Mouse (Mus musculus): ENCODE measurements at regions not wholly inside any gene's neighbourhood (a gene's known extent, or its start where the extent isn't known, plus 50 kb on each side); places are given as distances from the start of the nearest gene placed in this dataset.
"Not testable (repeated sequence)": the region's sequence is repeated elsewhere in the genome, so short reads cannot be mapped to it uniquely, and the experiment has no call there.

DNA sequence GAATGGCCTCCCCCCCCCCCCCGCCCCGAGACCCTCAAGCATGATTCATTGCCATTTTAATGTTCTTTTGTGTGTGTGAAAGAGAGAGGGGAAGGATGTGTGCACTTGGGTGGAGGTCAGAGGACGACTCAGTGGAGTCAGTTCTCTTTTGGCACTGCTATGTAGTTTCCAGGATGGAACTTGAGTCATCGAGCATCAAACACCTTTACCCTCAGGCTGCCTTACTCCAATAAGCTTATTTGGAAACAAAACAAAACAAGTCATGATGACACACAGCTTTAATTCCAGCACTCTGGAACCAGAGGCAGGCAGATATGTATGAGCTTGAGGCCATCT lies 134.7 kb upstream of the Trim24 start:
- H3K4me2 ChIP-seq (replicated peaks) = no peak overlapping the region
- no peak overlapping the region for H3K27ac ChIP-seq
- ATAC-seq = no peak
- H3K9me3 ChIP-seq = no peaks in the 10 kb centered on the region
- no peaks in the 10 kb centered on the region for H3K4me1 ChIP-seq (replicated peaks)
- no peak overlapping the region for H3K9ac ChIP-seq
- WGBS = 70% methylated on average over 4 of the region's 4 CpGs
- H3K4me3 ChIP-seq (replicated peaks) = no peak overlapping the region
- H3K36me3 ChIP-seq = no peaks in the 10 kb centered on the region
- H3K27me3 ChIP-seq (replicated peaks) = no peaks in the 10 kb centered on the region

DNA sequence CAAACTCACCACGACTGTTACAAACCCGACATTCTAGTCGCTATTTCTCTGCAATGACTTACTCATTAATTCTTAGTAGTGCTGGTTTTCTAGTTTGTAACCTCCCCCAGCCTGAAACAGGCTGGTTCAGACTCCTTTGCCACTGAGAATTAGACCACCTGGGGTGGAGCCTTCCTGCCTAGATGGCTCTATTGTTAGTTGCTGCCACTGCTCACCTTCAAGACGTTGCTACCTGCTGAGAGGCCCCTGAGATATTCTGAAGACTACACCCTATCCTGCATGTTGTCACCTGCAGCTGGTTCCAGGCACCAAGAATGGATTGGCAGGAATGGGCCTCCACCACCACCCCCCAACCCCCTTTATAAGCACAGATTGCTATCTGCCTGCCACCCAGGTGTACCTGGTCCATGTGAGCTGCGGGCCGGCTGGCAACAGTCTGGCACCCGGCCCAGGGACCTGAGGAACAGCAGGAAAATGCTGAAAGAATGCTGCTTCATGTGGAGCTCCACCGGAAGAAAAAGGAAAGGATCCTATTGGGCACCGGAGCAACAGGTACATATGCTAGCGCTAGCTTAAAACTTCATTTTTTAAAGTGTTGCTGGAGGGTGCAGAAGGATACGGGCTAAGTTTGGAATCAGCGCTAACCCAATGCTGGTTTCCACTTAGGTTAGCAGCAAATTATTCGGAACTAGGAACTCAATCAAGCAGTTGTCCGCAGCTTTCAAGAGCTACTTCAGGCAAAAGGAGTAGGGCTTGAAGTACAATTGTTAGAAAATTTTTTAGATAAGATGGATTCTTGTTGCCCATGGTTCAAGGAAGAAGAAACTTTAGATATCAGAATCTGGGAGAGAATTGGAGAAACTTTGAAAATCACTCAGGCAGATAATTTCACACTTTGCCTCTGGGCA lies 129.4 kb upstream of the Trim24 start:
- H3K9ac ChIP-seq = no peak overlapping the region
- H3K4me3 ChIP-seq (replicated peaks) = no peak overlapping the region
- H3K36me3 ChIP-seq = no peaks in the 10 kb centered on the region
- WGBS = 88% methylated on average over 14 of the region's 14 CpGs
- ATAC-seq = no peak
- no peaks in the 10 kb centered on the region for H3K27me3 ChIP-seq (replicated peaks)
- H3K9me3 ChIP-seq = no peaks in the 10 kb centered on the region
- no peak overlapping the region for H3K27ac ChIP-seq
- H3K4me2 ChIP-seq (replicated peaks) = no peak overlapping the region
- no peaks in the 10 kb centered on the region for H3K4me1 ChIP-seq (replicated peaks)

GRCm38 (mm10) chr6:37741916-37742315 lies 128.7 kb upstream of the Trim24 start:
- 80% methylated on average over 7 of the region's 7 CpGs for whole genome bisulfite sequencing
- not testable (repeated sequence) for H3K4me2 ChIP-seq (replicated peaks); H3K4me1 ChIP-seq (replicated peaks); H3K4me3 ChIP-seq (replicated peaks); H3K36me3 ChIP-seq; H3K27ac ChIP-seq; H3K9ac ChIP-seq; ATAC-seq; H3K9me3 ChIP-seq; H3K27me3 ChIP-seq (replicated peaks)

DNA sequence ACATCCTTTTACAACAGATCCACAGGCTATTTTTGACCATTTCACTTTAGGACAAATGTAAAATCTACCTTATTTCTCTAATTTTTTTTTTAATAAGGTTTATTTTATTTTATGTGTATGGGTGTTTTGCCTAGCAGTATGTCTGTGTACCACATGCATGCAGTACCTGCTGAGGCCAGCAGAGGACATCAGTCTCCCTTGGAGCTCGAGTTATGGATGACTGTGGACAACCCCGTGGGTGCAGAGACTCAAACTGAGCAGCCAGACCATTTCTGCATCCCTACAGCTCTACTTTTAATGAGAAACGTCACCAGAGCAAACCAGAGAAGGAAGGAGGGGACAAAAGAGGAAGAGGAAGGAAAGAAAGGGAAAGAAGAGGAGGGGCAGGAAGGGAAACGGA lies 125.9 kb upstream of the Trim24 start:
- H3K4me1 ChIP-seq (replicated peaks) = no peaks in the 10 kb centered on the region
- ATAC-seq = no peak
- 62% methylated on average over 4 of the region's 4 CpGs for WGBS
- 0 out of 2 replicates have a peak overlapping the region, but pooled peaks have one; percentile 11 for H3K27ac ChIP-seq
- no peak overlapping the region for H3K9ac ChIP-seq
- no peaks in the 10 kb centered on the region for H3K9me3 ChIP-seq
- no peaks in the 10 kb centered on the region for H3K36me3 ChIP-seq
- no peaks in the 10 kb centered on the region for H3K27me3 ChIP-seq (replicated peaks)
- H3K4me2 ChIP-seq (replicated peaks) = no peak overlapping the region
- no peak overlapping the region for H3K4me3 ChIP-seq (replicated peaks)

GRCm38 (mm10) chr6:37745393-37746100 lies 125.1 kb upstream of the Trim24 start:
- 44% methylated on average over 11 of the region's 11 CpGs for WGBS

GRCm38 (mm10) chr6:37747793-37748192 lies 122.8 kb upstream of the Trim24 start:
- not testable (repeated sequence) for H3K4me3 ChIP-seq (replicated peaks); ATAC-seq; H3K27ac ChIP-seq; H3K9me3 ChIP-seq; H3K4me1 ChIP-seq (replicated peaks); H3K27me3 ChIP-seq (replicated peaks); H3K36me3 ChIP-seq; H3K4me2 ChIP-seq (replicated peaks); H3K9ac ChIP-seq
- 59% methylated on average over 4 of the region's 4 CpGs for WGBS

More at GRCm38 (mm10) chr6:37745393-37746100, 125.1 kb upstream of the Trim24 start:
- peak; percentile 77; the same call in 1 of the 2 replicates for ATAC-seq
- Histone ChIP-seq H3K27me3 (replicated peaks) (no peaks in the 10 kb centered on the region), H3K4me3 (replicated peaks) (no peak overlapping the region), H3K36me3 (no peaks in the 10 kb centered on the region), H3K9ac (no peak overlapping the region), H3K4me1 (replicated peaks) (no peaks in the 10 kb centered on the region), H3K9me3 (no peaks in the 10 kb centered on the region), H3K4me2 (replicated peaks) (no peak overlapping the region), H3K27ac (peak overlapping the region; percentile 65)

GRCm38 (mm10) chr6:37748296-37748980 lies 122.2 kb upstream of the Trim24 start:
- Histone ChIP-seq H3K27me3 (replicated peaks) (no peaks in the 10 kb centered on the region), H3K27ac (no peak overlapping the region), H3K9ac (no peak overlapping the region), H3K36me3 (no peaks in the 10 kb centered on the region), H3K4me2 (replicated peaks) (no peak overlapping the region), H3K4me3 (replicated peaks) (no peak overlapping the region), H3K9me3 (no peaks in the 10 kb centered on the region), H3K4me1 (replicated peaks) (no peaks in the 10 kb centered on the region)
- ATAC-seq = peak; percentile 77
- whole genome bisulfite sequencing = 74% methylated on average over 8 of the region's 8 CpGs

GRCm38 (mm10) chr6:37749016-37749415 lies 121.6 kb upstream of the Trim24 start:
- ATAC-seq = no peak

DNA sequence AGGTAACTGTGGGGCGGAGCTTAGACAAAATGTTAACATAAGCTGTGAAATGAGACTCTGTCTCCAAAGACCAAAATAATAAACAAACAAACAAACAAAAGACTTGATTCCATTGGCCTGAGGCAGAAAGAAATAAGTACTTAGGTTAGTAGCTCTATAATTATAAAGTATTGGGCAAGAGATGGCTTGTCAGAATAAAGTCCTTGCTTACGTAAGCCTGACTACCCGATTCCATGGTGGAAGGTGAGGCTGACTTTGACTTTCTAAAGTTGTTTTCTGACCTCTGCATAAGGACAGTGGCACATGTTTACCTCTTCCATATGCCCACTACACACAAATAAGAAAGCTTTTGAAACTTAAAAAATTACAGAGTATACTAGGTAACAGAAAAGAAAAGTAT lies 120.3 kb upstream of the Trim24 start:
- Histone ChIP-seq H3K27me3 (replicated peaks) (no peaks in the 10 kb centered on the region), H3K9ac (no peak overlapping the region), H3K27ac (no peak overlapping the region), H3K9me3 (no peaks in the 10 kb centered on the region), H3K4me1 (replicated peaks) (no peaks in the 10 kb centered on the region), H3K4me2 (replicated peaks) (no peak overlapping the region), H3K36me3 (no peaks in the 10 kb centered on the region), H3K4me3 (replicated peaks) (no peak overlapping the region)
- no peak for ATAC-seq
- WGBS = 91% methylated on average over 3 of the region's 3 CpGs

More at GRCm38 (mm10) chr6:37749016-37749415, 121.6 kb upstream of the Trim24 start:
- Histone ChIP-seq H3K4me3 (replicated peaks) (no peak overlapping the region), H3K36me3 (no peaks in the 10 kb centered on the region), H3K9me3 (no peaks in the 10 kb centered on the region), H3K27me3 (replicated peaks) (no peaks in the 10 kb centered on the region), H3K9ac (no peak overlapping the region), H3K4me2 (replicated peaks) (no peak overlapping the region), H3K4me1 (replicated peaks) (no peaks in the 10 kb centered on the region), H3K27ac (no peak overlapping the region)
- 85% methylated on average over 5 of the region's 5 CpGs for WGBS

DNA sequence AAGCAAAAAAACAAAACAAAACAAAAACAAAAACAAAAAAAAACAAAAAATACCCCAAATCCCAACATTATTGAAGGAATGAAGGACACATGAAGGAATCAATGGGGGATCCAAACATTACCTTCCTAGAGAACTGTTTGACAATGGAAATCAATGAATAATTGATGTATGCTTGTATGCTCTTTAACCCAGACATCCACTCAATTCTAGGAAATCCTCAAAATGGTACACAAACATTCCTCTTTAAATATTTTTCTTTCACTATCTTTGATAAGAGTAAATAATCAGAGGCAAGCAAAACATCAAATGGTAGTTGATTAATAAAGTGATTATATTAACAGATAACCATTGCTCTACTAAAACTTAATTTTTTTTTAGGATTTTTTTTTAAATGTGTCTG lies 118.9 kb upstream of the Trim24 start:
- H3K27me3 ChIP-seq (replicated peaks) = no peaks in the 10 kb centered on the region
- H3K4me2 ChIP-seq (replicated peaks) = no peak overlapping the region
- H3K36me3 ChIP-seq = no peaks in the 10 kb centered on the region
- H3K27ac ChIP-seq = no peak overlapping the region
- H3K9ac ChIP-seq = no peak overlapping the region
- no peak for ATAC-seq
- no peaks in the 10 kb centered on the region for H3K4me1 ChIP-seq (replicated peaks)
- H3K4me3 ChIP-seq (replicated peaks) = no peak overlapping the region
- no peaks in the 10 kb centered on the region for H3K9me3 ChIP-seq

DNA sequence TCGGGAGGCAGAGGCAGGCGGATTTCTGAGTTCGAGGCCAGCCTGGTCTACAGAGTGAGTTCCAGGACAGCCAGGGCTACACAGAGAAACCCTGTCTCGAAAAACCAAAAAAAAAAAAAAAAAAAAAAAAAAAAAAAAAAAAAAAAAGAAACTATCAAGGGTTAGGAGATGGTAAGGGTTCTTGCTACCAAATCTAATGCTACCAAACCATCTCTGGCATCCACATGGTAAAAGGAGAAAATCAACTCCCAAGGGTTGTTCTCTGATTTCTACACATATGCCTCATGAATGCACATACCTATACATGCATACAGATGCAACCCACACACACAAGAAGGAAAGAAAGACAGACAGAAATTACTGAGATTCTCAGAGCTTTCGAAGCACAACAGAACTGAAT lies 109.6 kb upstream of the Trim24 start:
- not testable (repeated sequence) for H3K4me3 ChIP-seq (replicated peaks); H3K36me3 ChIP-seq; H3K27me3 ChIP-seq (replicated peaks); H3K4me2 ChIP-seq (replicated peaks); H3K9ac ChIP-seq; H3K9me3 ChIP-seq; H3K4me1 ChIP-seq (replicated peaks); ATAC-seq; H3K27ac ChIP-seq
- WGBS = 95% methylated on average over 3 of the region's 5 CpGs

DNA sequence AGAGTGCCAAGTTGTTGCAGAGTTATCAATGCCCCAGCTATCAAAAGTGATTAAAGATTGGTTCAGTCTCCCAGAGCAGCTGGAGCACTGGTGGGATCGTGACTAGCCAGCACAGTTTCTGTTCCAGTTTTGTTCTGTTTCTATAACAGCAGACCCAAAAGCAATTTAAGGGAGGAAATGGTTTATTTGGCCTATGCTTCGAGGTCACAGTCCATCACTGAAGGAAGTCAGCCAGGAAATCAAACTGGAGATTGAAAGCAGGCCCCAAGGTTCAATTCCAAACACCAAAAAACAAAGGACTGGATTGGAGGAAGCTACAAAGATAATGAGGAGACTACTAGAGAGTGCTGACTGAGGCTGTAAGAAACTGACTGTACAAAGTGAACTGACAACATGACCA lies 107.6 kb upstream of the Trim24 start:
- Histone ChIP-seq H3K4me2 (replicated peaks) (no peak overlapping the region), H3K27ac (no peak overlapping the region), H3K36me3 (no peaks in the 10 kb centered on the region), H3K4me3 (replicated peaks) (no peak overlapping the region), H3K9me3 (no peaks in the 10 kb centered on the region), H3K27me3 (replicated peaks) (no peaks in the 10 kb centered on the region), H3K9ac (no peak overlapping the region), H3K4me1 (replicated peaks) (no peaks in the 10 kb centered on the region)
- WGBS = 34% methylated on average over 2 of the region's 2 CpGs
- no peak for ATAC-seq
